Mouse (Mus musculus) erythroblast, embryonic 14.5 days (primary cell): ENCODE data around the gene Pam. TPM values are rescaled to one million over a fixed set of nuclear protein-coding genes. Genes with fewer than 3 reads are reported as not detected.

Experiments used
- H3K27me3 ChIP-seq: 2 replicates; pipeline ENCODE4 v1.6.1; 2012; ENCODE audit warnings: inconsistent platforms; ENCODE audit not compliant: control insufficient read depth
- H3K36me3 ChIP-seq: 2 replicates; pipeline ENCODE4 v1.6.1; 2012; ENCODE audit warnings: mild to moderate bottlenecking, inconsistent platforms; ENCODE audit not compliant: control insufficient read depth
- H3K4me1 ChIP-seq: 2 replicates; pipeline ENCODE4 v1.6.1; 2012; ENCODE audit warnings: inconsistent platforms; ENCODE audit not compliant: control insufficient read depth
- H3K4me3 ChIP-seq: replicated peaks from 2 replicates; pipeline ENCODE3; 2012; ENCODE audit warnings: moderate library complexity, mild to moderate bottlenecking, inconsistent platforms
- H3K9me3 ChIP-seq: 2 replicates; pipeline ENCODE4 v1.6.1; 2012; ENCODE audit warnings: low read length, inconsistent platforms, mixed read lengths; ENCODE audit not compliant: control insufficient read depth
- GATA1 ChIP-seq: IDR thresholded peaks from 2 replicates; pipeline ENCODE4 v1.6.1; 2012; ENCODE audit warnings: low read length, inconsistent platforms, mixed read lengths
- TAL1 ChIP-seq: IDR thresholded peaks from 3 replicates; pipeline ENCODE4 v1.6.1; 2012; ENCODE audit warnings: low read length, inconsistent platforms, mixed read lengths
- polyA plus RNA-seq: library from polyadenylated mRNA; stranded (reverse); fragments of >175 nt; gene quantifications from 2 replicates; pipeline ENCODE4 v1.2.3, GENCODE M21; 2012

The Pam gene
- polyA plus RNA-seq, 1 experiment, result 0.12 TPM

DNA sequence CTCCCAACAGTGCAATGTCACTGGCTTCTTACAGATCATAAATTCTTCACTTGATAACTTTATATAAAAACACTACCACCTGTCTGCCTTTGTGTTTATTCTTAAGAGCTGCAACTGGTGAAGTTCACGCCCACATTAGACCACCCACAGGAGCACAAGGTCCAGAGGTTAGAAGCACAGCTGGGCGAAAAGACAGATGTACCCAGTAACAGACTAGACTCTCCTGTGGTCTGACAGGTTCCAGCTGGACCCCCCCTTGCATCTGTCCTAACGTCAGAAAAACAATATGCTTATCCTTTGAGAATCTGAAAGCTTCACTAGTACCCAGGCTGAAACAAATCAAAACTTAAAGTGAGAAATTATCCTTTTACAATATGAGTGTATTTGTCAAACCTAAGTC, 44.4 kb downstream of the Pam start:
- no peaks in the 10 kb centered on the region for H3K36me3 ChIP-seq
- TF ChIP-seq GATA1, result no peak
- no peak for TF ChIP-seq TAL1
- H3K9me3 ChIP-seq, result no peaks in the 10 kb centered on the region
- no peaks in the 10 kb centered on the region for H3K27me3 ChIP-seq
- H3K4me1 ChIP-seq, result no peaks in the 10 kb centered on the region
- H3K4me3 ChIP-seq, result no peak overlapping the region

DNA sequence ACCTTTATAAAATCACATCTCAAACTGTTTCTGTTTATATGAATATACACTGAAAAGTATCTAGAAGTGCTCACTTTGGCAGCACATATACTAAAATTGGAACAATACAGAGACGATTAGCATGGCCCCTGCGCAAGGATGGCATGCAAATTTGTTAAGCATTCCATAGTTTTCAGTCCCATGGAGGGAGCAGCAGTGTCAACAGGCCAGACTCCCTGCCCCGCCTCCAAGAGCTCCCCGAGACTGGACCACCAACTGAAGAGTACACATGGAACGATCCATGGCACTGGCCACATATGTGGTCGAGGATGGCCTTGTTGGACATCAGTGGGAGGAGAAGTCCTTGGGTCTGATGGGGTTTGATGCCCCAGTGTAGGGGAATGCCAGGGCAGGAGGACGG, 45.7 kb downstream of the Pam start:
- H3K4me3 ChIP-seq, result no peak overlapping the region
- H3K4me1 ChIP-seq, result no peaks in the 10 kb centered on the region
- no peaks in the 10 kb centered on the region for H3K9me3 ChIP-seq
- no peaks in the 10 kb centered on the region for H3K36me3 ChIP-seq
- H3K27me3 ChIP-seq, result no peaks in the 10 kb centered on the region
- TF ChIP-seq TAL1, result no peak
- TF ChIP-seq GATA1, result no peak

DNA sequence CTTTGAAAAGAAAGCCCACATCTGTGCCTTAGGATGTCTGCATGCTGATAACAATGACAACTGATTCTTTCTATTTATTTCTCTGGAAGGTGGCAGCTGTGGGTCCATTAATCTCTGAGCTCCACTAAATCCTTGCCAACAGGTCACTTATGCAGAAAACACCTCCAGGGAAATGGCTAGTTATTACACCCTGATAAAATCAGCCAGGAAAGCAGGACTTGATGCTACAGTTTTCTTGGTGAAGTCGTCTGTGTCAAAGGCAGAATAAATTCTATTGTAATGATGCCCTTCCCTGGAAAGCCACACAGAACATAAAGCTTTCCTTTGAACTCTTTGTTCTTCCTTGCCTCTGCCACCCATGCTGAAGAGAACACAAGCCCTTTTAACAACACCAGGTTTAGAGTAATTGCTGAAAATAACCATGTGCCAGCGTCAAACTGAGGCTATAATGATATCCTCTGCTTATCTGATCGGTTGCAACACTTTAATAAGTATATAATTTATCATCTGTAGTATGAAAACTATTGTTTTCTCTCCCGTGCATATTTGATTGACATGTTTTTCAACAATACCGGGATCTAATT, 47.1 kb downstream of the Pam start:
- no peaks in the 10 kb centered on the region for H3K36me3 ChIP-seq
- H3K9me3 ChIP-seq, result no peaks in the 10 kb centered on the region
- H3K4me1 ChIP-seq, result no peaks in the 10 kb centered on the region
- TF ChIP-seq TAL1 (no peak), GATA1 (no peak)
- H3K27me3 ChIP-seq, result no peaks in the 10 kb centered on the region
- H3K4me3 ChIP-seq, result no peak overlapping the region

GRCm38 (mm10) chr1:98047284-98048217, 47.9 kb downstream of the Pam start:
- Histone ChIP-seq H3K36me3 (no peaks in the 10 kb centered on the region), H3K27me3 (no peaks in the 10 kb centered on the region), H3K9me3 (no peaks in the 10 kb centered on the region), H3K4me3 (no peak overlapping the region), H3K4me1 (no peaks in the 10 kb centered on the region)
- TF ChIP-seq TAL1 (no peak), GATA1 (no peak)

DNA sequence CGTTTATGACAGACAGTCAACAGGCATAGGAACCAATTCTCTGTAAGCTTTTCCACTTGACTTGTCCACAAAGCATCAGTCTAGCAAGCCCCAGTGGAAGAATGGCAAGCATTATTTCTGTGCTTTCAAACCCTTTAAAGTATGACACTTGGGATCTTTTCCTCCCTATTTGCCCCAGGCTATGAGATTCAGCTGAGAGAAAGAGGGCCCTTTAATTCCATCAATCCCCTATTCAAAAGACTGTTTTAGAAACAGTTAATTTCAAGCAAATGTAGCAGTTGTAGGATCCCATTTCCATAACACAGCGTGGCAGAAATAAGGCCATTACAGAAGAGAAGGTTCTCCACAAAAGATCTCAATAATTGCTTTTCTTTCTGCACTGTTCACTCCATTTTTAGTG, 53.0 kb downstream of the Pam start:
- Histone ChIP-seq H3K36me3 (no peaks in the 10 kb centered on the region), H3K27me3 (no peaks in the 10 kb centered on the region), H3K9me3 (no peaks in the 10 kb centered on the region), H3K4me1 (no peaks in the 10 kb centered on the region), H3K4me3 (no peak overlapping the region)
- TF ChIP-seq TAL1 (no peak), GATA1 (no peak)

DNA sequence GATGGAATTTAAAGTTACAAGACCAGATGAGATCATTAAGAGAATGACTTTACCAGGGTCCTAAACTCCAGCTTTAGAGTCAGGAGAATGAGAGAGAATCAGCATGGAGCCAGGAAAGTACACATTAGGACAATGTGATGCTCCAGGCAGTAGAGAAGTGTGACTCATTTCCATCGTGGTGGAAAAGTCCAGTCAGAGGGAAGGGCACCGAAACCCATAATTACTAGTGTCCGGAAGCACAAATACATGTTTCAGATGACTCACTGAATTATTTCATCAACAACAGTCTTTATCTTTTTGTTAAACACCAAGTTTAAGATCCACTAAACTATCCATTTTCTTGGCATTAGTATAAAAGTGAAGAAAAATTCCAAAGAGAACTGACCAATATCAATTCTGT, 57.2 kb downstream of the Pam start:
- no peaks in the 10 kb centered on the region for H3K4me1 ChIP-seq
- H3K27me3 ChIP-seq, result no peaks in the 10 kb centered on the region
- H3K9me3 ChIP-seq, result no peaks in the 10 kb centered on the region
- TF ChIP-seq TAL1 (no peak), GATA1 (no peak)
- H3K36me3 ChIP-seq, result no peaks in the 10 kb centered on the region
- H3K4me3 ChIP-seq, result no peak overlapping the region

DNA sequence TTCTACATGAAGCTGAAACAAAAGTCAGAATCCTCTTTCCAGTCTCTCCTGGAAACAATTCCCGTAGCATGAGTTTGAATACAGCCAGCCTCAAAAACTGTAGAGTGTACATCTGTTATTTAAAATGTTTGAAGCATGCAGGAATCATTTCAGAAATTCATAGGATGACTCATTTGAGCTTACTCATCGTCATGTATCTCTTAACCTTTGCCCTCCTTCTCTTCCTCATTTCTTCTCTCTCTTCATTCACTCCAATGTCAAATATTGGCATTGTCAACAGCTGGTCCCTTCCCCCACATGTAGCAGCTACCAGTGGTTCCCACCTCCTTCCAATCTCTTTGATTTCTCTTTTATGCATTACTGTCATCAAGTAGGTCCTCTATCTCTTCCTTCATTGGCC, 59.7 kb downstream of the Pam start:
- no peaks in the 10 kb centered on the region for H3K27me3 ChIP-seq
- H3K4me1 ChIP-seq, result no peaks in the 10 kb centered on the region
- H3K4me3 ChIP-seq, result no peak overlapping the region
- TF ChIP-seq GATA1 (no peak), TAL1 (no peak)
- no peaks in the 10 kb centered on the region for H3K36me3 ChIP-seq
- H3K9me3 ChIP-seq, result no peaks in the 10 kb centered on the region

DNA sequence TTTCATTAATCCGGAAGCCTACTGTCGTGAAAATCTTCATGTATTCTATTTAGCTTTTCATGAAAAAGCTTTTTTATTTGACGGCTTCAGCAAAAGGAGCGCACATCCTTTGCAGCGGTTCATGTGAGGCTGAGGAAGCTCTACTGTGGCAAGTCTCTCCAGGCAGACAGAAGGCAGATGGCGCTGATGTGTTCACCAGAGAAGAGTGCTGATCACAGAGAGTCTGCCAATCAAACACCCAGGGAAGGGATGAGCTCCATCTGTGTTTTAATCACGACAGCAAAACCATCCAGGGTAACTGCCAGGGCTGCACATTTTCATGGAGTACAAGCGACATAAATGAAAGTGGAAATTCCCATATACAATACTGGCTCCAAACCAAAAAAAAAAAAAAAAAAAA, 63.6 kb downstream of the Pam start:
- no peaks in the 10 kb centered on the region for H3K4me1 ChIP-seq

DNA sequence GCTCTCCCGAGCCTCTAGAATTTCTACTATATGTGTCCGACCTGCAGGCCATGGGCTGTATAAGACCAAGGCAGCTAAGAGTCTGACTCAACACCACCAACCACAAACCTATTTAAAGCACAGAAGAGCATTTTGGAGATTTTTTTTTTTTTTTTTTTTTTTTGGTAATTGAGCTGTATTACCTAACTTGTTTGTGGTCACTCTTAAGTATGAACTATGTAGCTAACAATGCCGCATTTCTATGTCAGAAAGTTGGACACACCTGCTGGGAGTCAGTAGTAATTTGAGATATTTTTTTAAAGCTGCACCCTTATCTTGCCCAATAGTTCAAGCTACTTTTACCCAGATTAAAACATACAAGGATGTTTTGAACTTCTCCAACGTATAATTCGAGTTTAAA, 66.4 kb downstream of the Pam start:
- Histone ChIP-seq H3K9me3 (no peaks in the 10 kb centered on the region), H3K4me1 (no peaks in the 10 kb centered on the region), H3K4me3 (no peak overlapping the region), H3K36me3 (no peaks in the 10 kb centered on the region), H3K27me3 (no peaks in the 10 kb centered on the region)
- TF ChIP-seq TAL1 (no peak), GATA1 (no peak)

More for the DNA sequence above, 63.6 kb downstream of the Pam start:
- TF ChIP-seq TAL1 (no peak), GATA1 (no peak)
- no peak overlapping the region for H3K4me3 ChIP-seq
- no peaks in the 10 kb centered on the region for H3K27me3 ChIP-seq
- no peaks in the 10 kb centered on the region for H3K9me3 ChIP-seq
- H3K36me3 ChIP-seq, result no peaks in the 10 kb centered on the region
